Mouse (Mus musculus) MEL (cell line): ENCODE results near the gene Ndufa7. TPM values are rescaled to one million over a fixed set of nuclear protein-coding genes. Genes with fewer than 3 reads are reported as not detected.

Experiments used
- DNase-seq: peaks from one replicate; pipeline ENCODE4 v3.0.0; 2011; ENCODE audit warnings: low read depth, low spot score
- H3K27ac ChIP-seq: 2 replicates; pipeline ENCODE4 v1.5.1; 2012; ENCODE audit warnings: low read depth, mild to moderate bottlenecking, control low read depth, low read length, moderate library complexity; ENCODE audit not compliant: control insufficient read depth
- H3K27me3 ChIP-seq, 2 experiments: fragments of 150-350 bp in 1 of 2; sonication (generic) in 1 of 2; 2 replicates each; pipeline ENCODE4 v1.6.1; 2012; ENCODE audit warnings: low read length in 2 of 2, mild to moderate bottlenecking in 2 of 2, improper control_type of control experiment in 1 of 2, moderate library complexity in 1 of 2; ENCODE audit not compliant: insufficient read depth in 2 of 2, control insufficient read depth in 1 of 2
- H3K36me3 ChIP-seq, 2 experiments: 2 replicates each; pipeline ENCODE4 v1.6.1; 2012 to 2014; ENCODE audit warnings: low read length in 2 of 2, improper control_type of control experiment in 1 of 2, inconsistent platforms in 1 of 2, mild to moderate bottlenecking in 1 of 2; ENCODE audit not compliant: insufficient read depth in 2 of 2, control insufficient read depth in 1 of 2
- H3K4me1 ChIP-seq, 2 experiments: fragments of 150-350 bp in 1 of 2; sonication (generic) in 1 of 2; 2 replicates each; pipeline ENCODE4 v1.6.1; 2012; ENCODE audit warnings: low read length in 2 of 2, improper control_type of control experiment in 1 of 2, mild to moderate bottlenecking in 1 of 2; ENCODE audit not compliant: insufficient read depth in 2 of 2, control insufficient read depth in 1 of 2
- H3K4me3 ChIP-seq, 2 experiments: fragments of 150-350 bp in 1 of 2; sonication (generic) in 1 of 2; 2 replicates each; pipeline ENCODE4 v1.5.1; 2012; ENCODE audit warnings: low read depth in 2 of 2, low read length in 2 of 2, mild to moderate bottlenecking in 2 of 2, moderate library complexity in 2 of 2, control low read depth in 1 of 2, improper control_type of control experiment in 1 of 2; ENCODE audit not compliant: control insufficient read depth in 1 of 2, insufficient read depth in 1 of 2
- H3K79me2 ChIP-seq: 2 replicates; pipeline ENCODE4 v1.6.1; 2012; ENCODE audit warnings: mild to moderate bottlenecking, low read length, moderate library complexity; ENCODE audit not compliant: control insufficient read depth, poor library complexity, insufficient read depth
- H3K9ac ChIP-seq: 2 replicates; pipeline ENCODE4 v1.6.1; 2012; ENCODE audit warnings: low read depth, mild to moderate bottlenecking, control low read depth, low read length, moderate library complexity; ENCODE audit not compliant: control insufficient read depth, poor library complexity, severe bottlenecking
- H3K9me3 ChIP-seq: fragments of 150-350 bp; sonication (generic); replicated peaks from 2 replicates; pipeline ENCODE4 v1.6.1; 2012; ENCODE audit warnings: mild to moderate bottlenecking, low read length, improper control_type of control experiment, moderate library complexity; ENCODE audit not compliant: insufficient read depth
- BHLHE40 ChIP-seq: IDR thresholded peaks from 2 replicates; pipeline ENCODE4 v1.6.1; 2012; ENCODE audit warnings: low read depth, mild to moderate bottlenecking, inconsistent platforms, low read length, improper control_type of control experiment, borderline replicate concordance
- GABPA ChIP-seq: IDR thresholded peaks from 2 replicates; pipeline ENCODE4 v1.6.1; 2012; ENCODE audit warnings: low read depth, mild to moderate bottlenecking, inconsistent platforms, low read length, improper control_type of control experiment, moderate library complexity
- HCFC1 ChIP-seq: IDR thresholded peaks from 2 replicates; pipeline ENCODE4 v1.6.1; 2012; ENCODE audit warnings: low read depth, mild to moderate bottlenecking, inconsistent platforms, low read length, improper control_type of control experiment, moderate library complexity
- KAT2A ChIP-seq: conservative IDR thresholded peaks from 2 replicates; pipeline ENCODE4 v1.6.1; 2012; ENCODE audit warnings: low read depth, low read length, improper control_type of control experiment, inconsistent platforms
- MAFK ChIP-seq: IDR thresholded peaks from 2 replicates; pipeline ENCODE4 v1.6.1; 2011; ENCODE audit warnings: low read depth, mild to moderate bottlenecking, low read length, improper control_type of control experiment, borderline replicate concordance
- MAX ChIP-seq: IDR thresholded peaks from 2 replicates; pipeline ENCODE4 v1.6.1; 2011; ENCODE audit warnings: low read length, improper control_type of control experiment
- MAZ ChIP-seq: IDR thresholded peaks from 2 replicates; pipeline ENCODE4 v1.6.1; 2012; ENCODE audit warnings: low read depth, mild to moderate bottlenecking, inconsistent platforms, low read length, improper control_type of control experiment
- MEF2A ChIP-seq: IDR thresholded peaks from 2 replicates; pipeline ENCODE4 v1.6.1; 2014; ENCODE audit warnings: low read depth, mild to moderate bottlenecking, inconsistent platforms, low read length, improper control_type of control experiment; ENCODE audit not compliant: poor library complexity, insufficient replicate concordance, severe bottlenecking; ENCODE audit errors: extremely low read depth
- MXI1 ChIP-seq: IDR thresholded peaks from 2 replicates; pipeline ENCODE4 v1.6.1; 2011; ENCODE audit warnings: mild to moderate bottlenecking, low read depth, low read length, improper control_type of control experiment
- MYB ChIP-seq: IDR thresholded peaks from 2 replicates; pipeline ENCODE4 v1.6.1; 2011; ENCODE audit warnings: mild to moderate bottlenecking, low read depth, low read length, improper control_type of control experiment
- NELFE ChIP-seq: IDR thresholded peaks from 2 replicates; pipeline ENCODE4 v1.6.1; 2011; ENCODE audit warnings: low read depth, low read length, improper control_type of control experiment
- NRF1 ChIP-seq: IDR thresholded peaks from 2 replicates; pipeline ENCODE4 v1.6.1; 2014; ENCODE audit warnings: low read depth, mild to moderate bottlenecking, inconsistent platforms, low read length, improper control_type of control experiment, moderate library complexity; ENCODE audit not compliant: poor library complexity, insufficient read depth, severe bottlenecking
- POLR2A ChIP-seq, 2 experiments: IDR thresholded peaks; 2 replicates each; pipeline ENCODE4 v1.6.1; 2011 to 2012; ENCODE audit warnings: low read length in 2 of 2, mild to moderate bottlenecking in 2 of 2, control low read depth in 1 of 2, improper control_type of control experiment in 1 of 2, low read depth in 1 of 2, moderate library complexity in 1 of 2; ENCODE audit not compliant: control insufficient read depth in 1 of 2, insufficient read depth in 1 of 2, poor library complexity in 1 of 2
- POLR2AphosphoS5 ChIP-seq: IDR thresholded peaks from 2 replicates; pipeline ENCODE4 v1.6.1; 2012; ENCODE audit warnings: low read depth, borderline replicate concordance, mild to moderate bottlenecking, inconsistent platforms, low read length, moderate library complexity, mixed read lengths
- RCOR1 ChIP-seq: IDR thresholded peaks from 2 replicates; pipeline ENCODE4 v1.6.1; 2012; ENCODE audit warnings: low read depth, mild to moderate bottlenecking, inconsistent platforms, low read length, improper control_type of control experiment
- SIN3A ChIP-seq: IDR thresholded peaks from 2 replicates; pipeline ENCODE4 v1.6.1; 2012; ENCODE audit warnings: low read length, improper control_type of control experiment, inconsistent platforms
- TBP ChIP-seq: IDR thresholded peaks from 2 replicates; pipeline ENCODE4 v1.8.0; 2011; ENCODE audit warnings: low read depth, low read length, improper control_type of control experiment
- TCF12 ChIP-seq: IDR thresholded peaks from 2 replicates; pipeline ENCODE4 v1.6.1; 2014; ENCODE audit warnings: low read depth, mild to moderate bottlenecking, inconsistent platforms, low read length, improper control_type of control experiment, moderate library complexity
- polyA plus RNA-seq, 2 experiments: library from polyadenylated mRNA; stranded (reverse) in 1 of 2; unstranded in 1 of 2; fragments of >175 nt in 1 of 2; fragments of >200 nt in 1 of 2; gene quantifications; 2 replicates each; pipeline versions ENCODE4 v1.2.1 to v1.2.4; 2012; ENCODE audit warnings: low replicate concordance in 2 of 2, low read depth in 1 of 2; ENCODE audit not compliant: insufficient read length in 2 of 2, insufficient read depth in 1 of 2, missing spikeins in 1 of 2
- total RNA-seq: library from RNA; depleted of rRNA; stranded (reverse); fragments of 300-350 nt; gene quantifications from 2 replicates; pipeline ENCODE4 v1.2.3, GENCODE M21; 2012

The Ndufa7 gene
- total and polyA plus RNA-seq, 3 experiments = 326 to 370 TPM; not detected in 1

DNA sequence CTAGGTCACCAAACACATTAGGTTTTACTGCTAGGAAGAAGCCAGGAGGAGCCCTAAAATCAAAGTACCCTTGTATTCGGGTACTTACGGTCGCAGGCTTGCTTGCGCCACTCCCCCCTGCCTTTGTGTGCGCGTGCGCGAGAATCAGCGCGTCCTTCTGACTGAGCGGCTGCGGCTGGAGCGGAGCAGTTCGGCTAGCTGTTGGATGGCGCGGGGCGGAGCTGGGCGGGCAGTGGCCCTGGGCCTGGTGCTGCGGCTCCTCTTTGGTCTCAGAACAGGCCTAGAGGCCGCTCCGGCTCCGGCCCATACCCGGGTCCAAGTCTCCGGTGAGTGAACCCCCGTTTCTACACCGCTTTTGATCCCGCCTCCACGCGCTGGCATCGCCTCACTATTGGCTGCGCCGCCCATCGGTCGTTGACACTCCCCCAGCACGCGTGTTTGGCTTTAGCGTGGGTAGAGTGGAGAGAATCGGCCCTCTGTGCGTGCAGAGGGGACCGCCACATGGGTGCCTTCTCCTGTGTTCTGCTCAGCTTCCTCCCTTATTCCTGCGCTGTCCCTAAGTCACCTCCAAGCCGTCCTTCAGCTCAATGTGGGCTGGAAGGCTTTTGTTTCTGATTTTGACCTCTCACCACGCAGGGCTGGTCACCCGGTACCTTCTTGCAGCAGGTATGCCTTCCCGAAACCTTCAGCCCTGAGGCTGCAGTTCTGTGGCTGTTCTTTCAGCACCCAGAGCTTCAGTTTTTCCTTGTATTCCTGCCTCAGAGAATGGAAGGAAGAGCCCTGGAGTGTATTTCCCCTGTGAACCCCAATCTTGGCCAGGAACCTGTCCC lies 18.8 kb downstream of the Ndufa7 start, which contains the start of gene Cd320:
TSS of gene Cd320 (plus strand) at position 126 of the 830 bp plus-strand sequence.
- TF ChIP-seq HCFC1 (peak; percentile 78), RCOR1 (no peak), MAZ (peak; percentile 69), TBP (0 out of 2 replicates have a peak, but pooled peaks have one; percentile 5), MAX (no peak; the same call in none of the 2 replicates), GABPA (peak; percentile 53; the same call in 1 of the 2 replicates), POLR2AphosphoS5 (no peak), SIN3A (peak; percentile 76; the same call in 1 of the 2 replicates), NRF1 (peak; percentile 90), POLR2A (IDR thresholded peaks at IDR 0.05; ENCODE audit: control insufficient read depth in 1 of 2, insufficient read depth in 1 of 2, low read depth in 1 of 2, low read length in 2 of 2, poor library complexity in 1 of 2) (peak; percentile 51 to 72; a peak in 2 of 4 replicates), MYB (no peak), MXI1 (peak; percentile 99), MAFK (no peak), MEF2A (no peak), NELFE (peak; percentile 78), TCF12 (peak; percentile 45; the same call in 1 of the 2 replicates), BHLHE40 (0 out of 2 replicates have a peak, but pooled peaks have one; percentile 9), KAT2A (no peak)
- H3K36me3 ChIP-seq = peaks cover 0 to 10% of the 10 kb centered on the region in 2 experiments; a peak in 2 of 4 replicates
- H3K4me1 ChIP-seq = peaks cover 2 to 11% of the 10 kb centered on the region in 2 experiments; a peak in 3 of 4 replicates
- DNase-seq = peak; percentile 95
- H3K4me3 ChIP-seq = peak within 1 kb of the TSS; percentile 83 to 84
- peak within 1 kb of the TSS; percentile 73 for H3K9ac ChIP-seq
- peaks cover 4% of the 10 kb centered on the region; the same call in 1 of the 2 replicates for H3K79me2 ChIP-seq
- no peak within 1 kb of the TSS for H3K27ac ChIP-seq
- no peaks in the 10 kb centered on the region for H3K9me3 ChIP-seq
- H3K27me3 ChIP-seq = no peaks in the 10 kb centered on the region
